Mouse (Mus musculus) limb, embryonic 15.5 days (tissue): ENCODE measurements at regions not wholly inside any gene's neighbourhood (a gene's known extent, or its start where the extent isn't known, plus 50 kb on each side); places are given as distances from the start of the nearest gene placed in this dataset.

Source experiments
- ATAC-seq: fragments of 200-750 bp; cut with Nextera tagmentation; 2 replicates; pipeline ENCODE4 v1.8.0; 2017; ENCODE audit warnings: low read depth, moderate TSS enrichment; ENCODE audit not compliant: insufficient number of reproducible peaks, low FRiP score, low TSS enrichment
- H3K27ac ChIP-seq: fragments of 300-500 bp; sonication (generic); 2 replicates; pipeline ENCODE4 v1.5.1; 2015; ENCODE audit warnings: moderate library complexity, mild to moderate bottlenecking, inconsistent platforms
- H3K27me3 ChIP-seq: fragments of 300-500 bp; sonication (generic); 2 replicates; pipeline ENCODE4 v1.6.1; 2015; ENCODE audit warnings: inconsistent platforms
- H3K36me3 ChIP-seq: fragments of 300-500 bp; sonication (generic); 2 replicates; pipeline ENCODE4 v1.6.1; 2015; ENCODE audit warnings: inconsistent platforms
- H3K4me1 ChIP-seq: fragments of 300-500 bp; sonication (generic); 2 replicates; pipeline ENCODE4 v1.6.1; 2015; ENCODE audit warnings: inconsistent platforms
- H3K4me2 ChIP-seq: fragments of 300-500 bp; sonication (generic); 2 replicates; pipeline ENCODE4 v1.6.1; 2015; ENCODE audit warnings: mild to moderate bottlenecking, inconsistent platforms
- H3K4me3 ChIP-seq: fragments of 300-500 bp; sonication (generic); 2 replicates; pipeline ENCODE4 v1.5.1; 2015; ENCODE audit warnings: mild to moderate bottlenecking, inconsistent platforms
- H3K9ac ChIP-seq: fragments of 300-500 bp; sonication (generic); 2 replicates; pipeline ENCODE4 v1.6.1; 2015; ENCODE audit warnings: inconsistent platforms
- H3K9me3 ChIP-seq: fragments of 300-500 bp; sonication (generic); 2 replicates; pipeline ENCODE4 v1.6.1; 2016; ENCODE audit warnings: inconsistent platforms
- WGBS: fragments of 180-500 bp; shearing (Covaris S2); methylation state at CpG from one replicate; pipeline ENCODE4 v1.1.7; 2015; 5-methylcytosine and 5-hydroxymethylcytosine counted together

GRCm38 (mm10) chr10:98789763-98790162 lies 124.4 kb upstream of the Atp2b1 start:
- 94% methylated on average over 9 of the region's 9 CpGs for WGBS

GRCm38 (mm10) chr10:98790456-98790855 lies 123.8 kb upstream of the Atp2b1 start:
- H3K9me3 ChIP-seq, result no peaks in the 10 kb centered on the region
- no peak overlapping the region for H3K27ac ChIP-seq
- H3K36me3 ChIP-seq, result no peaks in the 10 kb centered on the region
- H3K9ac ChIP-seq, result no peak overlapping the region
- no peak overlapping the region for H3K4me2 ChIP-seq
- WGBS, result 76% methylated on average over 3 of the region's 3 CpGs
- no peaks in the 10 kb centered on the region for H3K27me3 ChIP-seq
- no peak overlapping the region for H3K4me3 ChIP-seq
- H3K4me1 ChIP-seq, result no peaks in the 10 kb centered on the region
- ATAC-seq, result no peak

More at GRCm38 (mm10) chr10:98789763-98790162, 124.4 kb upstream of the Atp2b1 start:
- no peaks in the 10 kb centered on the region for H3K27me3 ChIP-seq
- no peak overlapping the region for H3K27ac ChIP-seq
- no peaks in the 10 kb centered on the region for H3K36me3 ChIP-seq
- no peak overlapping the region for H3K9ac ChIP-seq
- no peaks in the 10 kb centered on the region for H3K4me1 ChIP-seq
- H3K4me3 ChIP-seq, result no peak overlapping the region
- ATAC-seq, result no peak
- H3K9me3 ChIP-seq, result no peaks in the 10 kb centered on the region
- H3K4me2 ChIP-seq, result no peak overlapping the region

DNA sequence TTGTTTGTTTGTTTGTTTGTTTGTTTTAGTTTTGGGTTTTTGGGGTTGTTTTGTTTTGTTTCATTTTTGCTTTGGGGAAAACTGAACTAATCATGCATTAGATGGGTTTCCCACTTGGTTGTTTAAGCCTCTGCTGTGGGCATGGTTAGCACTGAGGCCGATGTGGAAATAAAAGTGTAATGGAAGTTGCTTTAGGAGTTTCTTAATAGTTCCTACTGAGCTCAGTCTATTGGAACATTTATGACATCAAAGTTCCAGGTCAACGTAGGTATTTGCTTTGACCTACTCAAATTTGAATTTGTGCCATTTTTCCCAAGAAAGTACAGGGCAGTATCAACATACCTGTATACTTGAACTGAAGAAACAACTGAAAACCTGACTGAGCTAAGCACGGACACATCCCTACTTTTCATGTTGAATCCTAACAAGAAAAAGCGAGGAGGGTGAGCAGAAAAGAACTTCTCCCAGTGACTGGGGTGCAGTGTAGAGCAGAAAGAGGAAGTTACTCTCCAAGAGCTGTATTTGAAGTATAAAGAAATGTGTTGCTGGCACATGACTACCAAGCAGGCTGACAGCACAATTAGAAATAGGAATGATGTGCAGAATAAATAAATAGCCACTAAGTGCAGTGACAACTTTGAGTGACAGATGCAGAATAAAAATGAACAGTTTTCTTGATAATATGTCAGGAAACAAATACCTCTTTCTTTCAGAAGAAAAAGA lies 122.0 kb upstream of the Atp2b1 start:
- ATAC-seq, result no peak
- WGBS, result 77% methylated on average over 4 of the region's 4 CpGs

GRCm38 (mm10) chr10:98793926-98794536 lies 120.2 kb upstream of the Atp2b1 start:
- H3K9me3 ChIP-seq, result no peaks in the 10 kb centered on the region
- H3K9ac ChIP-seq, result no peak overlapping the region
- WGBS, result 76% methylated on average over 9 of the region's 9 CpGs
- no peak for ATAC-seq
- H3K4me3 ChIP-seq, result no peak overlapping the region
- no peak overlapping the region for H3K4me2 ChIP-seq
- peak overlapping the region; percentile 17; the same call in 1 of the 2 replicates for H3K27ac ChIP-seq
- no peaks in the 10 kb centered on the region for H3K4me1 ChIP-seq
- H3K27me3 ChIP-seq, result no peaks in the 10 kb centered on the region
- no peaks in the 10 kb centered on the region for H3K36me3 ChIP-seq

More for the DNA sequence above, 122.0 kb upstream of the Atp2b1 start:
- Histone ChIP-seq H3K27ac (no peak overlapping the region), H3K4me3 (no peak overlapping the region), H3K9me3 (no peaks in the 10 kb centered on the region), H3K36me3 (no peaks in the 10 kb centered on the region), H3K4me1 (no peaks in the 10 kb centered on the region), H3K27me3 (no peaks in the 10 kb centered on the region), H3K9ac (no peak overlapping the region), H3K4me2 (no peak overlapping the region)

- Histone ChIP-seq H3K9me3 (no peaks in the 10 kb centered on the region), H3K27ac (no peak overlapping the region), H3K27me3 (no peaks in the 10 kb centered on the region), H3K36me3 (no peaks in the 10 kb centered on the region), H3K9ac (no peak overlapping the region), H3K4me1 (no peaks in the 10 kb centered on the region), H3K4me3 (no peak overlapping the region), H3K4me2 (no peak overlapping the region)
- ATAC-seq, result no peak
- 94% methylated on average over 3 of the region's 3 CpGs for WGBS
Observed at GRCm38 (mm10) chr10:98796016-98796415, 118.2 kb upstream of the Atp2b1 start.

DNA sequence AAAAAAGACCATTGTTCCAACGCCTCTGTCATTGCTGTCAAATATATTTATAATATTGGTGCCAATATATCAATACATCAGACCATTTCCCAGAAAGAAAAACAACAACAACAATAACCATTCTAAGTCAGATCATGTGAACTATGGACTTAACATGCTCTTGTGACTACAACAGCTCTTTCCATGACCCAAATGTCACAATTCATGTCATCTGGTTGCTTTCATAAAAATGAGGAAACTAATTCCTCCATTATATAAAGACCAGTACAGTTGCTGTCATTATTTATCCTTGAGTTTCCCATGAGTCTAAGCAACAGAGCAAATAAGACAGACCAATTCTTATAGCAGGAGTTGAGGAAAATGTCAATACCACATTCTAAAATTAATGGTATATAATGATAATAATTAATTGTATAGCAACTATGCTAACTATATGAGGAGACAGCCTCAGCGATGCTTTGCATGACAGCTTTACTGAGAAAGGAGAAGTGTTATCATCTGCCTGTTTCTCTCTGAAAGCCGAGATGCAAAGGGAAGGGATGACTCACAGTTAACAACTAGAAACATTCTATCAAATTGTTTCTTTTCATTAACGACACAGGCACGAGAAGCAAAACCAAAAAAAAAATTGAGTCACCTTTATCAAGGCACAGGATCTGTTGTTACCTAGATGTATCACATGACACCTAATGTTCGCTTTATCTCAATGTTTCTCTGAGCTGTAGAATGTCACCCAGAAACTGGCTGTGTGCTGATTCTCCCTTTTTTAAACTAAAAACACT lies 115.4 kb upstream of the Atp2b1 start:
- WGBS, result 78% methylated on average over 6 of the region's 6 CpGs
- H3K4me2 ChIP-seq, result no peak overlapping the region

DNA sequence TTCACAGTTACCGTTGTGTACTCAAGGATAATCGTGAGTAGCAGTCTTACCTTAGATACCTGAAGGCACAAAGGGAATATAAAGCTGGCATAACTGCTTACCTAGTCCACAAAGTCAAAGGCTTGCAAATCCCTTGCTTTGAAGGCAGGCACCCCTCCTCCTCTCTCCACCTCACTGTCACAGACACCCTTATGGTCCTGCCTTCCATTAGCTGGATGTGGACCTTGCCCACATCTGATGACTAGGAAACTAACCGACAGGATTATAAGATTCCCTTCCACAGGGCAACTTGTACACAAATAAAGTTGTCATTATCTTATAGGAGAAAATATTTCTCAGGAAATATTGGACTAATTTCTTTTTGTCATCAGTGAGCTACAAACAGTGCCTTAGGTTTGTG lies 114.4 kb upstream of the Atp2b1 start:
- H3K27ac ChIP-seq, result no peak overlapping the region
- no peak for ATAC-seq
- no peaks in the 10 kb centered on the region for H3K9me3 ChIP-seq
- no peak overlapping the region for H3K9ac ChIP-seq
- H3K4me1 ChIP-seq, result no peaks in the 10 kb centered on the region
- H3K36me3 ChIP-seq, result no peaks in the 10 kb centered on the region
- WGBS, result 70% methylated on average over 3 of the region's 3 CpGs
- H3K4me3 ChIP-seq, result no peak overlapping the region
- no peaks in the 10 kb centered on the region for H3K27me3 ChIP-seq
- H3K4me2 ChIP-seq, result no peak overlapping the region

More for the DNA sequence above, 115.4 kb upstream of the Atp2b1 start:
- Histone ChIP-seq H3K36me3 (no peaks in the 10 kb centered on the region), H3K9ac (no peak overlapping the region), H3K4me3 (no peak overlapping the region), H3K27ac (no peak overlapping the region), H3K4me1 (no peaks in the 10 kb centered on the region), H3K27me3 (no peaks in the 10 kb centered on the region), H3K9me3 (no peaks in the 10 kb centered on the region)
- no peak for ATAC-seq

- no peaks in the 10 kb centered on the region for H3K4me1 ChIP-seq
- H3K27ac ChIP-seq, result no peak overlapping the region
- H3K27me3 ChIP-seq, result no peaks in the 10 kb centered on the region
- H3K36me3 ChIP-seq, result no peaks in the 10 kb centered on the region
- H3K9me3 ChIP-seq, result no peaks in the 10 kb centered on the region
- no peak overlapping the region for H3K4me3 ChIP-seq
- H3K9ac ChIP-seq, result no peak overlapping the region
- no peak overlapping the region for H3K4me2 ChIP-seq
- WGBS, result 65% methylated on average over 8 of the region's 8 CpGs
- no peak for ATAC-seq
Observed at GRCm38 (mm10) chr10:98800949-98801348, 113.3 kb upstream of the Atp2b1 start.

DNA sequence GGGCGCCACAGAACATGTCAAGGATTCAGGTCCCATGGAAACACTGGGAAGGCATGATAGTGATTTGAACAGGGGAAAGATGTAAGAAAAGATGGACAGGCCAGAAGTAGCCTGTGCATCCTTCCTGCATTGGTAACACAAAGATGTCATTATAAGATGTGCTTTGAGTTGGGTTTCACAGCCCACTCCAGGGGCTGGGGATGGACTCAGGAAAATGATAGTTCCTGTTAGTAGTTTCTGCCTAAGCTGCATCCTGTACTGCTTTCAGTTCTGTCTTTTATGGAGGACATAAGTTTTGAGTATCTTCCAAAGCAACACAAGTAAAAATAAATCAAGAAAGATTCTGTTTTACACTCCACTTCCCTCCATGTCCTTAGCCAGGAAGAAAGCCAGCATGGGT lies 109.2 kb upstream of the Atp2b1 start:
- Histone ChIP-seq H3K9ac (no peak overlapping the region), H3K4me2 (no peak overlapping the region), H3K9me3 (no peaks in the 10 kb centered on the region), H3K27ac (no peak overlapping the region), H3K4me1 (peaks cover 7% of the 10 kb centered on the region; the same call in 1 of the 2 replicates), H3K36me3 (no peaks in the 10 kb centered on the region), H3K4me3 (no peak overlapping the region), H3K27me3 (no peaks in the 10 kb centered on the region)
- no peak for ATAC-seq
- WGBS, result 91% methylated on average over 1 of the region's 1 CpGs

- Histone ChIP-seq H3K27ac (0 out of 2 replicates have a peak overlapping the region, but pooled peaks have one; percentile 11), H3K4me2 (no peak overlapping the region), H3K36me3 (no peaks in the 10 kb centered on the region), H3K4me3 (no peak overlapping the region), H3K9ac (no peak overlapping the region), H3K9me3 (no peaks in the 10 kb centered on the region), H3K4me1 (peaks cover 7% of the 10 kb centered on the region; the same call in 1 of the 2 replicates), H3K27me3 (no peaks in the 10 kb centered on the region)
- 47% methylated on average over 19 of the region's 19 CpGs for WGBS
- ATAC-seq, result no peak
Observed at GRCm38 (mm10) chr10:98806798-98807535, 107.2 kb upstream of the Atp2b1 start.

DNA sequence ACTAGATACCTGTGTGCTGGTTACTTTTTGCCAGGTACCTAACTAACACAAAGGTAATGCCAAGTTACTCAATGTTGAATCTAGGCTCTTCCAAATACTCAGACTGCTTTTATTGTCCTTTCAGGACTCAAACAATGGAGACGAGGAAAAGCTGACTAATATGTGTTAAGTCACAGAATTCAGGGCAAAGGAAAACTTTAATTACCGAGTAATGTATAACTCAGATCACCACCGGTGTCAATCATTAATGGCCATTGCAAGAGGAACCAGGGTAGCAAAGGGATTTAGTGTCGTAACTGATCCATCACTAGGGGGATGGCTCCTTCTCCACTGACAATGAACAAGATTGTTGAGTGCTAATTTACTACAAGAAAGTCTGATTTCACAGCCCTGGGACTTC lies 105.6 kb upstream of the Atp2b1 start:
- H3K27me3 ChIP-seq, result no peaks in the 10 kb centered on the region
- H3K27ac ChIP-seq, result no peak overlapping the region
- H3K9ac ChIP-seq, result no peak overlapping the region
- no peaks in the 10 kb centered on the region for H3K36me3 ChIP-seq
- no peak overlapping the region for H3K4me3 ChIP-seq
- ATAC-seq, result no peak
- no peaks in the 10 kb centered on the region for H3K9me3 ChIP-seq
- WGBS, result 74% methylated on average over 4 of the region's 4 CpGs
- H3K4me1 ChIP-seq, result peaks cover 7% of the 10 kb centered on the region; the same call in 1 of the 2 replicates
- no peak overlapping the region for H3K4me2 ChIP-seq
